Mouse (Mus musculus): Measurements from ENCODE around the gene Zfp977. TPM values are rescaled to one million over a fixed set of nuclear protein-coding genes. Genes with fewer than 3 reads are reported as not detected.
"Not testable (repeated sequence)": the region's sequence is repeated elsewhere in the genome, so short reads cannot be mapped to it uniquely, and the experiment has no call there.

Zfp977 gene
- 1.6 and 3.6 TPM in 2 replicates for total RNA-seq (2017)

GRCm38 (mm10) chr7:42592413-42592812 is at the start of gene Zfp977:
Gene Zfp977, minus strand, starts transcription at chr7:42592547.
- ATAC-seq (replicated peaks; ENCODE audit: low read depth, poor library complexity, severe bottlenecking), result not testable (repeated sequence)

- ATAC-seq (replicated peaks; ENCODE audit: low read depth, poor library complexity, severe bottlenecking), result not testable (repeated sequence)
These were observed 38.7 kb upstream of the Zfp977 start for GRCm38 (mm10) chr7:42631031-42631430.

GRCm38 (mm10) chr7:42595666-42596065 is 3.3 kb upstream of the Zfp977 start:
- ATAC-seq (replicated peaks; ENCODE audit: low read depth, poor library complexity, severe bottlenecking), result 0 out of 2 replicates have a peak, but pooled peaks have one; percentile 47

GRCm38 (mm10) chr7:42591311-42591710 is 1.0 kb downstream of the Zfp977 start:
- ATAC-seq (replicated peaks; ENCODE audit: low read depth, poor library complexity, severe bottlenecking), result not testable (repeated sequence)

- no peak for ATAC-seq (replicated peaks; ENCODE audit: low read depth, poor library complexity, severe bottlenecking)
These were observed 13.9 kb downstream of the Zfp977 start, which contains the start of gene Gm21028 for GRCm38 (mm10) chr7:42578488-42578887. Gene Gm21028, minus strand, starts transcription at chr7:42578588.

GRCm38 (mm10) chr7:42551766-42552165 is 40.6 kb downstream of the Zfp977 start:
- no peak for ATAC-seq (replicated peaks; ENCODE audit: low read depth, poor library complexity, severe bottlenecking)

Other genes starting within 250 kb of the Zfp977 start
- not detected in 2 replicates for gene 4933421I07Rik, start 144.4 kb downstream of the Zfp977 start, total RNA-seq (2017)
- gene Zfp141, start 86.8 kb downstream of the Zfp977 start, total RNA-seq (2017), result 40.6 and 53.0 TPM in 2 replicates
- gene Gm21028, start 14.0 kb downstream of the Zfp977 start, total RNA-seq (2017), result not detected in 2 replicates
- 8.7 and 12.1 TPM in 2 replicates for gene Zfp976, start 50.0 kb upstream of the Zfp977 start, total RNA-seq (2017)
- 5.3 and 12.7 TPM in 2 replicates for gene Zfp975, start 100.2 kb upstream of the Zfp977 start, total RNA-seq (2017)
- not detected in 2 replicates for gene Gm17067, start 134.5 kb upstream of the Zfp977 start, total RNA-seq (2017)
- gene Vmn2r62, start 201.0 kb upstream of the Zfp977 start, total RNA-seq (2017), result not detected in 2 replicates